Mouse (Mus musculus): Measurements from ENCODE around the gene Gm10382.

The Gm10382 gene

GRCm38 (mm10) chr5:125389131-125389578, at the start of gene Gm10382:
TSS of gene Gm10382 (plus strand) at chr5:125389322.
- DNase-seq: peak; percentile 72 to 82

GRCm38 (mm10) chr5:125339851-125340531, 49.1 kb upstream of the Gm10382 start:
- DNase-seq: no peak

- DNase-seq: peak; percentile 53 to 70
Measured at GRCm38 (mm10) chr5:125340547-125341262, 48.4 kb upstream of the Gm10382 start, which contains the start of gene Scarb1. TSS of gene Scarb1 (minus strand) at chr5:125341094.

GRCm38 (mm10) chr5:125341459-125342090, 47.5 kb upstream of the Gm10382 start:
- DNase-seq: no peak

GRCm38 (mm10) chr5:125344296-125344695, 44.8 kb upstream of the Gm10382 start:
- DNase-seq: no peak

GRCm38 (mm10) chr5:125348067-125348466, 41.1 kb upstream of the Gm10382 start:
- no peak for DNase-seq

- peak in 1 of 2 experiments; percentile 15 for DNase-seq
Measured at GRCm38 (mm10) chr5:125348487-125348886, 40.6 kb upstream of the Gm10382 start.

GRCm38 (mm10) chr5:125349391-125349790, 39.7 kb upstream of the Gm10382 start:
- no peak for DNase-seq

- DNase-seq: no peak
Measured at GRCm38 (mm10) chr5:125351057-125351456, 38.1 kb upstream of the Gm10382 start.

- DNase-seq: no peak
Measured at GRCm38 (mm10) chr5:125351939-125352338, 37.2 kb upstream of the Gm10382 start.

GRCm38 (mm10) chr5:125352781-125353294, 36.3 kb upstream of the Gm10382 start:
- DNase-seq: no peak

- DNase-seq: no peak
Measured at GRCm38 (mm10) chr5:125354885-125355492, 34.1 kb upstream of the Gm10382 start.

GRCm38 (mm10) chr5:125355650-125356049, 33.5 kb upstream of the Gm10382 start:
- no peak for DNase-seq

- DNase-seq: no peak
Measured at GRCm38 (mm10) chr5:125357543-125358269, 31.4 kb upstream of the Gm10382 start.

GRCm38 (mm10) chr5:125358270-125358608, 30.9 kb upstream of the Gm10382 start:
- no peak for DNase-seq

- peak in 1 of 2 experiments; percentile 9 for DNase-seq
Measured at GRCm38 (mm10) chr5:125360566-125360965, 28.6 kb upstream of the Gm10382 start.

- DNase-seq: no peak
Measured at GRCm38 (mm10) chr5:125360981-125361510, 28.1 kb upstream of the Gm10382 start.

GRCm38 (mm10) chr5:125363894-125364293, 25.2 kb upstream of the Gm10382 start:
- no peak for DNase-seq

- DNase-seq: no peak
Measured at GRCm38 (mm10) chr5:125364851-125365429, 24.2 kb upstream of the Gm10382 start.

GRCm38 (mm10) chr5:125368156-125368555, 21.0 kb upstream of the Gm10382 start:
- no peak for DNase-seq

GRCm38 (mm10) chr5:125368568-125368967, 20.6 kb upstream of the Gm10382 start:
- DNase-seq: peak; percentile 71 to 72

All from cerebellum, adult 18-20 months (tissue).